Mouse (Mus musculus): ENCODE measurements around the gene Nlgn1.

Gene Nlgn1

DNA sequence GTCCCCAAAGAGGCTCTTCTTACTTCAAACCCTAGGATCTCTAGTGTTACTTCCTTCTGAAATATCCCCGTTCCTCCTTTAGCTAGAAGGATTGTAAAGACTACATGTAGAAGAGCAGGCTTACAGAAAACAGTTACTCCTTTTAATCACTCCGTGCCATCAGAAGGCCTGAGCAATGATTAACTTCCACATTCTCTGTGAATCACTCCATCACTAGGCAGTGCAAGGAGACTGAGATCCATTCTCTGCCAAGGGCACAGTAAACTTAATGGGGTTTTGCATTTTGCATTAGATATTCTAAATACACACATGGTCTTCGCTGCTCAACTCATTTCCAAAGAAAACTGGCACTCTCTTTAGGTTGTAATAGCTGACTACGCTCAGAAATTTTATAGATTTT, 2.2 kb downstream of the Nlgn1 start:
- Histone ChIP-seq H3K4me3 (replicated peaks; ENCODE audit: low read length) (no peak overlapping the region), H3K9me3 (ENCODE audit: low read length) (no peaks in the 10 kb centered on the region), H3K27me3 (ENCODE audit: insufficient read depth, low read length) (peaks cover 55% of the 10 kb centered on the region), H3K4me1 (replicated peaks; ENCODE audit: low read depth, low read length) (peaks cover 10% of the 10 kb centered on the region; the same call in 1 of the 2 replicates), H3K36me3 (ENCODE audit: insufficient read depth, low read length) (no peaks in the 10 kb centered on the region)
- TF ChIP-seq NANOG (IDR thresholded peaks at IDR 0.05; ENCODE audit: borderline replicate concordance, low read length) (no peak), POU5F1 (IDR thresholded peaks at IDR 0.05; ENCODE audit: borderline replicate concordance, low read length) (no peak), CTCF (conservative IDR thresholded peaks at IDR 0.05; ENCODE audit: low read length) (no peak)

DNA sequence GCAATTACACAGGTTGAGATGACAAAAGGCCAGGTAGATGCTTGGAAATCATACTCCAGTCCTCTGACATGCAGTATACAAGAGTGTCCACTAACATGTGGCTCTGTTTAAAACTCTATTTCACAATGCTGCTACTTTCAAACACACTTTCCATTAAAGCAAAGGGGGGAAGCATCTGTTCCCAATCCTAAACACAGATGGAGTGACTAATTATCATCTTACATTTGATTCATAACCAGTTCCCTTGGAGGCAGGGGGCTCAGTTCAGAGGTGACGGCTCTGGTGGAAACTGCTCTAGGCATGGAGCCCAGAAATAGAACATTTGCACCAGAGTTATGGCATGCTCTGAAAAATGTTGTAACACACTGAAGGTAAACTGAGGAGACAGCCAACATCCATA, 7.8 kb downstream of the Nlgn1 start:
- H3K36me3 ChIP-seq (ENCODE audit: insufficient read depth, low read length), result no peaks in the 10 kb centered on the region
- H3K4me1 ChIP-seq (replicated peaks; ENCODE audit: low read depth, low read length), result no peaks in the 10 kb centered on the region
- no peak overlapping the region for H3K4me3 ChIP-seq (replicated peaks; ENCODE audit: low read length)
- no peaks in the 10 kb centered on the region for H3K9me3 ChIP-seq (ENCODE audit: low read length)
- peaks cover 9% of the 10 kb centered on the region for H3K27me3 ChIP-seq (ENCODE audit: insufficient read depth, low read length)
- TF ChIP-seq CTCF (conservative IDR thresholded peaks at IDR 0.05; ENCODE audit: low read length) (no peak), POU5F1 (IDR thresholded peaks at IDR 0.05; ENCODE audit: borderline replicate concordance, low read length) (no peak), NANOG (IDR thresholded peaks at IDR 0.05; ENCODE audit: borderline replicate concordance, low read length) (no peak)

DNA sequence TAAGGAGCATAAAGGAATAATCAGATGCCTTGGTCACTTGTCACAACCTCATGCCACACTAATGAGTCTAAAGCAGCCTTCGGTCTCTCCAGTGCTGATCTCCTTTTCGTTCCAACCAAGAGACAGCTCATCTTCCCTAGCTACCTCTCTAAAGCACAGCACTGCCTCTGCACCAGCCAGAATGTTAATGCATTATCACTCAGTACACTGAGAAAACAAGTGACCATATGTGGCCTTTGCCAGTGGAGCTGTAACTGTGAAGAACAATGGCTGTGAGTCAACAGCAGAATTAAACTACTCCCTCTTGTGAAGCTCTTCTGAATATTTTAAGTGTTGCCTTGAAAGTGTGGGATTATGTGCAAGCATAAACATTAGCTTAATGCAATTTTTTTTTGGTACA, 14.9 kb downstream of the Nlgn1 start:
- Histone ChIP-seq H3K4me3 (replicated peaks; ENCODE audit: low read length) (no peak overlapping the region), H3K4me1 (replicated peaks; ENCODE audit: low read depth, low read length) (no peaks in the 10 kb centered on the region), H3K9me3 (ENCODE audit: low read length) (no peaks in the 10 kb centered on the region), H3K27me3 (ENCODE audit: insufficient read depth, low read length) (peaks cover 4% of the 10 kb centered on the region; the same call in 1 of the 2 replicates), H3K36me3 (ENCODE audit: insufficient read depth, low read length) (no peaks in the 10 kb centered on the region)
- no peak for TF ChIP-seq NANOG (IDR thresholded peaks at IDR 0.05; ENCODE audit: borderline replicate concordance, low read length)
- no peak for TF ChIP-seq POU5F1 (IDR thresholded peaks at IDR 0.05; ENCODE audit: borderline replicate concordance, low read length)
- TF ChIP-seq CTCF (conservative IDR thresholded peaks at IDR 0.05; ENCODE audit: low read length), result no peak

DNA sequence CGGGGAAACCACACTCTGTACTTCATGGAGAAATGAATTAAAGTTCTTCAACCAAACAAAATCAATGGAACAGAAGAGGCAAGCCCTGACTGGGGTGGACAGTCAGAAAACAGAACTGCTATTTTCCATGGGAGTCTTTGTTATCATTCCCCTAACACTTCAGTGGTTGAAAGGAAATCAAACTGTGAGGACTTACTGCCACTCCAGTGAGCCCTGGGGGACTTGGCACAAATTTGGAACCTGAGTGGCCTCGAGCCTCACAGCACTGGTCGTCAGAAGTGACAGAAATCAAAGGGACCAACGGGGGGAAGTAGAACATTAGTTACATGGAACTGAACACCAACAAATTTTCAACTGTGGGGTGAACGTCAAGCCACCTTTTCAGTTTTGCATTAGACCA, 34.4 kb downstream of the Nlgn1 start:
- TF ChIP-seq CTCF (conservative IDR thresholded peaks at IDR 0.05; ENCODE audit: low read length), result no peak
- TF ChIP-seq NANOG (IDR thresholded peaks at IDR 0.05; ENCODE audit: borderline replicate concordance, low read length), result no peak
- TF ChIP-seq POU5F1 (IDR thresholded peaks at IDR 0.05; ENCODE audit: borderline replicate concordance, low read length), result no peak
- no peaks in the 10 kb centered on the region for H3K36me3 ChIP-seq (ENCODE audit: insufficient read depth, low read length)
- no peak overlapping the region for H3K4me3 ChIP-seq (replicated peaks; ENCODE audit: low read length)

DNA sequence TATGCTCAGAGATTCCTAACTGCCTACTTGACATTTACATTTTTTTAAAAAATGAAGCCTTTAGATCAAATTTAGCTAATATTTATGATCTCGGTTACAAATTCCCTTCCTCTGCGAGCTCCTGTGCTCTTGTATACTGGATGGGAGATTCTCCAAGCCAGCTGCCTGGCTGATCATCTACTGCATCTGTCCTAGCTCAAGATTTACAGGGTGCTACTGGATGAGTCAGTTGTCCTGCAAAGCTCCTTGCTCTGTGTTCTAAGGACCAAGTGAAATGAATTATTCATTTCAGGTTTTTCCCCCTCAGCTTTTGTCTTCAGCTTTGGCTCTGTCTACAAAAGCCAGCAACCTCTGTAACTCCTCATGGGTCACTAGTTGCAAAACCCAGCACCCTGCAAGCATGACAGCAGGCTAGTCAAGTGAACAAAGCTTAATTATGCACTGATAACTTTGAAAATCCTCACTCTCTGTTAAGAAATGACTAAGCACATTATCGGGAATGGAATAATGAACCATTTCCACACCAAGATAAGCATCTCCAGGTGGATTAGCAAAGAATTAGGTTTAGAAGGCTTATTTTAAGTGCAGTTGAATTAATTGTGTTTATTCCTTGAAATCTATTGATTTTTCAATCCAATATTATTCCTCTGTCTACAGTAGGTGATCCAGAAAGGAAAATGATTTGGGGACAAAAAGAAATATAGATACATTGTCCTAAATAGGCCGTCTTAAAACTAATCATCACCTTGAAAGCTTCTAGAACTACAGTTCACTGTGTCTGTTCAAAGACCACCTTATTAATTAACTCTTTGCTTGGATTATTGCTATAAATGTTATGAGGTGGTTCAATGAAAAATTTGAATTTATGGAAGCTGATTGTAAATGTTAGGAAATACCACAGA, 61.1 kb downstream of the Nlgn1 start:
- Histone ChIP-seq H3K9me3 (ENCODE audit: low read length) (no peaks in the 10 kb centered on the region), H3K27me3 (ENCODE audit: insufficient read depth, low read length) (no peaks in the 10 kb centered on the region), H3K36me3 (ENCODE audit: insufficient read depth, low read length) (no peaks in the 10 kb centered on the region), H3K4me1 (replicated peaks; ENCODE audit: low read depth, low read length) (no peaks in the 10 kb centered on the region), H3K4me3 (replicated peaks; ENCODE audit: low read length) (no peak overlapping the region)
- TF ChIP-seq CTCF (conservative IDR thresholded peaks at IDR 0.05; ENCODE audit: low read length), result no peak
- no peak for TF ChIP-seq POU5F1 (IDR thresholded peaks at IDR 0.05; ENCODE audit: borderline replicate concordance, low read length)
- no peak for TF ChIP-seq NANOG (IDR thresholded peaks at IDR 0.05; ENCODE audit: borderline replicate concordance, low read length)

More for the DNA sequence above, 34.4 kb downstream of the Nlgn1 start:
- Histone ChIP-seq H3K9me3 (ENCODE audit: low read length) (no peaks in the 10 kb centered on the region), H3K4me1 (replicated peaks; ENCODE audit: low read depth, low read length) (no peaks in the 10 kb centered on the region), H3K27me3 (ENCODE audit: insufficient read depth, low read length) (no peaks in the 10 kb centered on the region)

DNA sequence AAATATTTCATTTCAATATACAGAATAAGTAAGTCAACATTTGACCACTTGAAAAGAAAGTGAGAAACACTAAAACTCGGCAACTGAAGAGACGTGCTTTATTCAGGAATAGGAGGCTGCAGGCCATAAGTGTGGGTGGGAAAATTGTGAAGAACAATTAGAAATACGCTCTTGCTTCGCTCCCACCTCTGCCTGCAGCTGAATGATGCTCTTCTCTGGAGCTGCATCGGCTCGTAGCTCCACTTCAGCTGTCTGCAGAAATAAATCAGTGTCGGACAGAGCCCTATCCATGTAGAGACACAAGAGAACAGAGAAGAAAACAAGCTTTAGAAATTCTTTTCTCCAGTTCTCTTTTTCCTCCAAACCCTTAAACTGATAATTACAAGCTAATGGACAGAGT, 85.7 kb downstream of the Nlgn1 start:
- H3K27me3 ChIP-seq (ENCODE audit: insufficient read depth, low read length), result no peaks in the 10 kb centered on the region
- H3K9me3 ChIP-seq (ENCODE audit: low read length), result no peaks in the 10 kb centered on the region
- no peak overlapping the region for H3K4me3 ChIP-seq (replicated peaks; ENCODE audit: low read length)
- TF ChIP-seq NANOG (IDR thresholded peaks at IDR 0.05; ENCODE audit: borderline replicate concordance, low read length) (no peak), POU5F1 (IDR thresholded peaks at IDR 0.05; ENCODE audit: borderline replicate concordance, low read length) (no peak), CTCF (conservative IDR thresholded peaks at IDR 0.05; ENCODE audit: low read length) (no peak)
- no peaks in the 10 kb centered on the region for H3K36me3 ChIP-seq (ENCODE audit: insufficient read depth, low read length)
- H3K4me1 ChIP-seq (replicated peaks; ENCODE audit: low read depth, low read length), result no peaks in the 10 kb centered on the region

DNA sequence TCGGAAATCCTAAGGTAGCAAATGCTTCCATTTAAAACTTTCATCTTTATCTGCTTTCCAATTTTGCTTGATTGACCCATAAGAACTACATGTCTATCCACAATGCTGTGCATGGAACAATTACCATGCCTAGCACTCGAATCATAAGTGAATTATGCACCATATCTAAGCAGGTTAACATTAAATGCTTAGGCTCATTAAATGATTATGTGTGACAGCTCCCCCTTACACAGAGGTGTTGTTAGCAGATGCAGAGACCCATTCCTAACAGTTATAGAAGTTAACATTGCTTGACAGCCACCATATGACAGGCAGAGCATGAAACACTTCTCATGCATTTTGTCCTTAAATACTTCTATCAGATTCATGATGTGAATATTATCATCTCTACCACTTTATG, 89.0 kb downstream of the Nlgn1 start:
- TF ChIP-seq NANOG (IDR thresholded peaks at IDR 0.05; ENCODE audit: borderline replicate concordance, low read length), result no peak
- TF ChIP-seq POU5F1 (IDR thresholded peaks at IDR 0.05; ENCODE audit: borderline replicate concordance, low read length), result no peak
- no peak for TF ChIP-seq CTCF (conservative IDR thresholded peaks at IDR 0.05; ENCODE audit: low read length)

DNA sequence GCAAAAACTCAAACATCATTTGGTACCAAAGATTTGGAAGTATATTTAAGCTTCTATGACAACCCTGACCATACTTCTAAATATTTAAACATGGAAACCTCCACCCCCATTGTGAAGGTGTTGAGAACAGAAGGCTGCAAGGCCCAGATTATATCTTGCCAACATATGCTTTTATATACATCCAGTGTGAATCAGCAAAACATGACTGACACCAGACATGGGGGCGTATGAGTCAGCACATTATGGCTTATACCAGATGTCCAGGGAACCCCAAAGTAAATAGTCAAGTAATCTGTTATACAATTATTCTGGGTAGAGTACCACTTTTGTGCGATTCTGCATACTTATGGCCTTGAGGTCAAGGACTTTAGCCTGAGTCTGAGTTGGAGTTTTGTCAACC, 102.3 kb downstream of the Nlgn1 start:
- TF ChIP-seq POU5F1 (IDR thresholded peaks at IDR 0.05; ENCODE audit: borderline replicate concordance, low read length) (no peak), NANOG (IDR thresholded peaks at IDR 0.05; ENCODE audit: borderline replicate concordance, low read length) (no peak)
- no peaks in the 10 kb centered on the region for H3K36me3 ChIP-seq (ENCODE audit: insufficient read depth, low read length)

More for the DNA sequence above, 89.0 kb downstream of the Nlgn1 start:
- Histone ChIP-seq H3K36me3 (ENCODE audit: insufficient read depth, low read length) (no peaks in the 10 kb centered on the region), H3K9me3 (ENCODE audit: low read length) (no peaks in the 10 kb centered on the region), H3K4me1 (replicated peaks; ENCODE audit: low read depth, low read length) (no peaks in the 10 kb centered on the region), H3K4me3 (replicated peaks; ENCODE audit: low read length) (no peak overlapping the region), H3K27me3 (ENCODE audit: insufficient read depth, low read length) (no peaks in the 10 kb centered on the region)

More for the DNA sequence above, 102.3 kb downstream of the Nlgn1 start:
- Histone ChIP-seq H3K9me3 (ENCODE audit: low read length) (no peaks in the 10 kb centered on the region), H3K27me3 (ENCODE audit: insufficient read depth, low read length) (no peaks in the 10 kb centered on the region), H3K4me1 (replicated peaks; ENCODE audit: low read depth, low read length) (no peaks in the 10 kb centered on the region), H3K4me3 (replicated peaks; ENCODE audit: low read length) (no peak overlapping the region)
